Mouse (Mus musculus) small intestine, adult 2 months (tissue): ENCODE data around the gene Oaz2.

Experiments used
- CTCF ChIP-seq: fragments of 200-500 bp; IDR thresholded peaks from 2 replicates; pipeline ENCODE4 v1.5.1; 2012; ENCODE audit warnings: low read depth, mild to moderate bottlenecking, control low read depth, inconsistent platforms, low read length, moderate library complexity, mixed read lengths; ENCODE audit not compliant: insufficient replicate concordance, insufficient read length; ENCODE audit errors: extremely low read depth
- POLR2A ChIP-seq: fragments of 200-500 bp; IDR thresholded peaks from 2 replicates; pipeline ENCODE4 v1.6.1; 2012; ENCODE audit warnings: low read depth, mild to moderate bottlenecking, control low read depth, inconsistent platforms, low read length, moderate library complexity

DNA sequence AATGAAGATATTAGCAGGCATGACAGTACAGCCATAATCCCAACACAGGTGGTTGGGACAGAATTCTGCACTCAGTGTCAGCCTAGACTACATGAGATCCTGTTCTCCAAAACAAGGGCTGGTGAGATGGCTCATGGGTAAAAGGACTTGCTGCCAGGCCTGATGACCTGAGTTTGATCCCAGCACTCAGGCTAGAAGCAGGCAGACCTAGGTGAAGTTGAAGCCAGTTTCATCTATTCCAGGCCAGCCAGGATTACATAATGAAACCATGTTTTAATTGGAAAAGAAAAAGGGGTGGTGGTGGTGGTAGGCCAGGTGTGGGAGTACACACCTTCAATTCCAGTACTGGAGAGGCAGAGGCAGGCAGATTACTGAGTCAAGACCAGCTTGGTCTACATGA lies 30.2 kb downstream of the Oaz2 start:
- TF ChIP-seq POLR2A (no peak), CTCF (no peak)
